Mouse (Mus musculus): ENCODE data around the gene Gm10772.
"Not testable (repeated sequence)": the region's sequence is repeated elsewhere in the genome, so short reads cannot be mapped to it uniquely, and the experiment has no call there.

Gene Gm10772

DNA sequence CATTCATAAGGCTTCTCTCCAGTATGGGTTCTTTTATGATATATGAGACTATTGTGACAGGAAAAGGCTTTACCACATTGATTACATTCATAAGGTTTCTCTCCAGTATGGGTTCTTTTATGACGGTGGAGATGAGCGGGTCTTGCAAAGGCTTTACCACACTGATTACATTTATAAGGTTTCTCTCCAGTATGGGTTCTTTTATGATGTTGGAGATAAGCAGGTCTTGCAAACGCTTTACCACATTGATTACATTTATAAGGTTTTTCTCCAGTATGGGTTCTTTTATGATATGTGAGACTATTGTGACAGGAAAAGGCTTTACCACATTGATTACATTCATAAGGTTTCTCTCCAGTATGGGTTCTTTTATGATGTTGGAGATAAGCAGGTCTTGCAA lies at the start of gene Gm10772:
TSS of gene Gm10772 (minus strand) at position 101 of the 400 bp plus-strand sequence.
- DNase-seq = not testable (repeated sequence)

DNA sequence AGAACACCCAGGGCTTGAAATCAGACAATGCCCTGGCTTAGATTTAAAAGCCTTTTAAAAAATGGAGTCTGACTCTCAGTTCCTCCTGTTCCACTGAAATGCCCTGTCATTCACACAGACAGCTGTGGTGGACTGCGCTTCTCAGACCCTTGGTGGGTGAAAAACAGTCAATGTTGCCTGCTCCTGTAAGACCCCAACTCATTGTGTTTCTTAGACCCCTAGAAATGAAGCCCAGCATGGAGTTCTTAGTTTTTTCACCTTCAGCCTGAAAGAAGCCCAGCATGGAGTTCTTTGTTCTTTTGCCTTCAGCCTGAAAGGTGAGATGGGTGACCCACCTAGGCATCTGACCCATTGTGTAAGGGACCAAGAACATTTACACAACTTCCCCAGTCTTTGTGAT lies 36.5 kb upstream of the Gm10772 start:
- DNase-seq = not testable (repeated sequence)

DNA sequence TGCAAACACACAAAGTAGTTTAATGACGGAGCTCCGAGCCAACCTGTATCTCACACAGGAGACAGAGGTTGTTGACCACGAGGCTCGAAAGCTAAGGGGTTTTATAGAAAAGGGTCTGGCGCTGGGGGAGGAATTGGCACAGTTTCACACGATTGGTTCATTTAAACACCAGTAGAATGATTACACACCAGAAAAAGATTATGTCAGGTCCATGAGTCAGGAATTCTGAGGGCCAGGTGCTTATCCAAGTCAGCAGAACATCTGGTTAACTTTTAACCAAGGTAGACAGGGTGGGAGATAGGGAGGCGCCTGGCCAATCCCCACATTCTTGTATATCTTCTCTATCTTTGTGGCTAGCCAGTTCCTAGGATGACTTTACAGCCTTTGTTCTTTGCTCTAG lies 35.8 kb upstream of the Gm10772 start:
- DNase-seq = not testable (repeated sequence)

DNA sequence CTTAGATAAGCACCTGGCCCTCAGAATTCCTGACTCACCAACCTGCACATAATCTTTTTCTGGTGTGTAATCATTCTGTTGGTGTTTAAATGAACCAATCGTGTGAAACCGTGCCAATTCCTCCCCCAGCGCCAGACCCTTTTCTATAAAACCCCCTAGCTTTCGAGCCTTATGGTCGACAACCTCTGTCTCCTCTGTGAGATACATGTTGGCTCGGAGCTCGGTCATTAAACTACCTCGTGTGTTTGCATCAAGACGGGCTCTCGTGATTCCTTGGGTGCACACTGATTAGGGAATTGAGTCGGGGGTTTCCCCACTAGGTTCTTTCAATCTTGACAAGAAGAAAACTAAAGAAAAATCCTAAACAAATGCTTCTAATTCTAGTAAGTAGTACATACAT lies 13.0 kb downstream of the Gm10772 start:
- DNase-seq = no peak

DNA sequence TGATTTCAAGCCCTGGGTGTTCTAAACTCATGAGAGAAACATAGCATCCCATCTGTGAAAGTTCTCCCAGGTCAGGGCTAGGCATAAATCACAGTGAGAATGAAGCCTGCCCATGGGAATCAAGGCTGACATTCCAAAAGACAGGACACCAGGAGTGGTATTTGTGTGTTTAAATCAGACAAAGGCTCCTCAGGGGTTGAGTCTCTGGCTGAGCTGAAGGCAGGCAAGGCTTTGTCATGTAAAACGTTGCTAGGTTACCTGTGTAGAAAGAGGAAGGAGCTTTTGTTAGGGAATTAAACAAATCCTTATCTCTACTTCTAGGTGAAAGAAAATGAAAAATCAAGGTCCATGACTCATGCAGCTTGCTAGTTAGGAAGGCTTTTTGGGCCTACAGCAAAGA lies 13.6 kb downstream of the Gm10772 start:
- not testable (repeated sequence) for DNase-seq

DNA sequence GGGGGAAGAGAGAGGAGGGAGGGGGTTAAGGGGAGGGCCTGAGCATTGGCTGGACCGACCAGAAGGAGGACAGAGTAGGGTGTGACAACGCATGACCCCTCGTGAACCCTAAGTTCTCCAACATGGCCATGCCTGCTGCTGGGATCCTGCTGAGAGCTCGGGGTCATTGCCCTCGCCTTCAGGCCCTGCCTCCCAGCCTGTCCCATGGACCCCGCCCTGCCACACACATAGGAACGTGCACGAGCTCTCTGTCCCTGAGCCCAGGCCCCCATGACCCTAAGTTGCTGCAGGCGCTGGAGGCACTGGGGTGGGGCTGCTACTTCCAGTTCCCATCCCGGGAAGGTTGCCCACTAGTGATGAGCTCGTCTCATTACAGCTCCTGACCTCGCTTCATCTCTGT lies 48.2 kb downstream of the Gm10772 start:
- not testable (repeated sequence) for DNase-seq

Data from spleen, adult 18-20 months (tissue).